Mouse (Mus musculus) C2C12 (cell line): Measurements from ENCODE around the gene Slc1a1. TPM values are rescaled to one million over a fixed set of nuclear protein-coding genes. Genes with fewer than 3 reads are reported as not detected.

Experiments
- H3K27me3 ChIP-seq: one replicate; pipeline ENCODE4 v1.6.1; 2011; ENCODE audit not compliant: control insufficient read depth, insufficient read depth, insufficient read length
- H3K36me3 ChIP-seq: one replicate; pipeline ENCODE4 v1.6.1; 2011; ENCODE audit not compliant: control insufficient read depth, insufficient read depth
- H3K4me3 ChIP-seq: one replicate; pipeline ENCODE4 v1.5.1; 2011; ENCODE audit warnings: mild to moderate bottlenecking, control low read depth; ENCODE audit not compliant: poor library complexity, insufficient read depth, severe bottlenecking
- H3K79me2 ChIP-seq: one replicate; pipeline ENCODE4 v1.6.1; 2011; ENCODE audit not compliant: control insufficient read depth, insufficient read depth
- H3K79me3 ChIP-seq: one replicate; pipeline ENCODE4 v1.6.1; 2011; ENCODE audit warnings: low read depth, control low read depth
- H3ac ChIP-seq: one replicate; pipeline ENCODE3; 2011; ENCODE audit warnings: low read depth; ENCODE audit not compliant: control insufficient read depth, insufficient read length
- CEBPB ChIP-seq: IDR thresholded peaks from one replicate; pipeline ENCODE4 v1.6.1; 2011; ENCODE audit warnings: low read depth, mild to moderate bottlenecking, control low read depth, moderate library complexity
- CTCF ChIP-seq: IDR thresholded peaks from one replicate; pipeline ENCODE4 v1.5.1; 2011; ENCODE audit not compliant: control insufficient read depth, insufficient read depth, insufficient read length
- FOSL1 ChIP-seq: IDR thresholded peaks from one replicate; pipeline ENCODE4 v1.8.0; 2011; ENCODE audit warnings: mild to moderate bottlenecking, low read length; ENCODE audit not compliant: poor library complexity, insufficient read depth, severe bottlenecking
- MAX ChIP-seq: IDR thresholded peaks from one replicate; pipeline ENCODE4 v1.6.1; 2011; ENCODE audit warnings: mild to moderate bottlenecking, control low read depth
- MYOD1 ChIP-seq: IDR thresholded peaks from one replicate; pipeline ENCODE4 v1.6.1; 2011; ENCODE audit warnings: low read depth; ENCODE audit not compliant: control insufficient read depth, insufficient read length
- MYOG ChIP-seq: IDR thresholded peaks from one replicate; pipeline ENCODE4 v1.6.1; 2011; ENCODE audit not compliant: control insufficient read depth, insufficient read length; ENCODE audit errors: extremely low read depth
- USF1 ChIP-seq: IDR thresholded peaks from one replicate; pipeline ENCODE4 v1.6.1; 2011; ENCODE audit warnings: low read depth, mild to moderate bottlenecking, control low read depth, moderate library complexity
- polyA plus RNA-seq: library from polyadenylated mRNA; unstranded; fragments of >200 nt; fragmentation: generic; extraction: Trizol; gene quantifications from one replicate; pipeline ENCODE4 v1.2.1, GENCODE M21; 2012; ENCODE audit warnings: missing spikeins

Slc1a1 gene
- polyA plus RNA-seq, 1 experiment, result 0.01 TPM

- no peaks in the 10 kb centered on the region for H3K79me2 ChIP-seq
- H3K79me3 ChIP-seq, result no peaks in the 10 kb centered on the region
- H3K36me3 ChIP-seq, result no peaks in the 10 kb centered on the region
- H3K4me3 ChIP-seq, result no peak overlapping the region
- H3K27me3 ChIP-seq, result peaks cover 15% of the 10 kb centered on the region
- H3ac ChIP-seq, result no peak overlapping the region
- TF ChIP-seq FOSL1, result no peak
- no peak for TF ChIP-seq MAX
- TF ChIP-seq MYOD1, result no peak
- TF ChIP-seq USF1, result no peak
- no peak for TF ChIP-seq CEBPB
Observed at GRCm38 (mm10) chr19:28914598-28914997, 79.7 kb downstream of the Slc1a1 start.

- no peaks in the 10 kb centered on the region for H3K36me3 ChIP-seq
- no peaks in the 10 kb centered on the region for H3K79me2 ChIP-seq
- no peak overlapping the region for H3K4me3 ChIP-seq
- H3ac ChIP-seq, result no peak overlapping the region
- no peak for TF ChIP-seq MYOD1
- no peak for TF ChIP-seq FOSL1
- TF ChIP-seq MYOG, result no peak
- no peak for TF ChIP-seq MAX
- no peak for TF ChIP-seq CTCF
- TF ChIP-seq CEBPB, result no peak
- no peak for TF ChIP-seq USF1
- no peaks in the 10 kb centered on the region for H3K79me3 ChIP-seq
- peaks cover 12% of the 10 kb centered on the region for H3K27me3 ChIP-seq
Observed at GRCm38 (mm10) chr19:28915602-28916250, 80.9 kb downstream of the Slc1a1 start.

GRCm38 (mm10) chr19:28916492-28916891, 81.6 kb downstream of the Slc1a1 start:
- Histone ChIP-seq H3K4me3 (no peak overlapping the region), H3ac (no peak overlapping the region), H3K36me3 (no peaks in the 10 kb centered on the region), H3K79me2 (no peaks in the 10 kb centered on the region), H3K27me3 (peaks cover 10% of the 10 kb centered on the region), H3K79me3 (no peaks in the 10 kb centered on the region)
- no peak for TF ChIP-seq CEBPB
- no peak for TF ChIP-seq FOSL1
- no peak for TF ChIP-seq MAX
- TF ChIP-seq MYOG, result no peak
- no peak for TF ChIP-seq CTCF
- TF ChIP-seq USF1, result no peak
- no peak for TF ChIP-seq MYOD1

- TF ChIP-seq CEBPB (no peak), MYOG (no peak), MYOD1 (no peak)
- no peaks in the 10 kb centered on the region for H3K36me3 ChIP-seq
- H3K79me3 ChIP-seq, result no peaks in the 10 kb centered on the region
- no peaks in the 10 kb centered on the region for H3K79me2 ChIP-seq
- no peak overlapping the region for H3K4me3 ChIP-seq
- H3ac ChIP-seq, result no peak overlapping the region
- peaks cover 6% of the 10 kb centered on the region for H3K27me3 ChIP-seq
Observed at GRCm38 (mm10) chr19:28917839-28918238, 83.0 kb downstream of the Slc1a1 start.

- TF ChIP-seq CEBPB, result no peak
- TF ChIP-seq MYOG, result no peak
- no peak for TF ChIP-seq CTCF
- no peak for TF ChIP-seq MYOD1
- no peak for TF ChIP-seq FOSL1
- no peak for TF ChIP-seq USF1
- no peak for TF ChIP-seq MAX
- Histone ChIP-seq H3K79me2 (no peaks in the 10 kb centered on the region), H3K4me3 (no peak overlapping the region), H3K27me3 (no peaks in the 10 kb centered on the region), H3ac (no peak overlapping the region), H3K36me3 (no peaks in the 10 kb centered on the region), H3K79me3 (no peaks in the 10 kb centered on the region)
Observed at GRCm38 (mm10) chr19:28926366-28926765, 91.5 kb downstream of the Slc1a1 start.

- no peak overlapping the region for H3ac ChIP-seq
- no peaks in the 10 kb centered on the region for H3K27me3 ChIP-seq
- TF ChIP-seq MAX, result no peak
- TF ChIP-seq MYOD1, result no peak
- TF ChIP-seq CEBPB, result no peak
- no peak for TF ChIP-seq MYOG
- no peak for TF ChIP-seq CTCF
- no peak for TF ChIP-seq USF1
- TF ChIP-seq FOSL1, result no peak
- H3K36me3 ChIP-seq, result no peaks in the 10 kb centered on the region
- no peak overlapping the region for H3K4me3 ChIP-seq
- H3K79me2 ChIP-seq, result no peaks in the 10 kb centered on the region
- no peaks in the 10 kb centered on the region for H3K79me3 ChIP-seq
Observed at GRCm38 (mm10) chr19:28927396-28927795, 92.5 kb downstream of the Slc1a1 start.
